Mouse (Mus musculus) urinary bladder, postnatal 25 days (tissue): Measurements from ENCODE around the gene Scaf1.

ENCODE experiments used
- DNase-seq: peaks from one replicate; pipeline ENCODE4 v3.0.0; 2022; ENCODE audit warnings: low spot score

Scaf1 gene

GRCm38 (mm10) chr7:44955628-44956027 is 60.5 kb downstream of the Scaf1 start:
- no peak for DNase-seq

GRCm38 (mm10) chr7:44954091-44954885 is 61.9 kb downstream of the Scaf1 start:
- no peak for DNase-seq

- DNase-seq, result no peak
Observed at GRCm38 (mm10) chr7:44953561-44953960, 62.6 kb downstream of the Scaf1 start.
